Mouse (Mus musculus) lung, adult 2 months (tissue): ENCODE data around the gene Nudt14. TPM values are rescaled to one million over a fixed set of nuclear protein-coding genes. Genes with fewer than 3 reads are reported as not detected.

Source experiments
- DNase-seq: peaks from one replicate; pipeline ENCODE4 v3.0.0; 2022
- H3K4me1 ChIP-seq: fragments of 200-500 bp; 2 replicates; pipeline ENCODE4 v1.6.1; 2011; ENCODE audit warnings: low read length; ENCODE audit not compliant: control insufficient read depth, insufficient read depth
- H3K4me3 ChIP-seq: fragments of 200-500 bp; replicated peaks from 2 replicates; pipeline ENCODE3; 2011; ENCODE audit warnings: low read depth, mild to moderate bottlenecking, control low read depth, low read length; ENCODE audit errors: extremely low read depth
- CTCF ChIP-seq: fragments of 200-500 bp; IDR thresholded peaks from 2 replicates; pipeline ENCODE4 v1.5.1; 2011; ENCODE audit warnings: mild to moderate bottlenecking, low read length, control low read depth; ENCODE audit not compliant: insufficient read depth
- POLR2A ChIP-seq: fragments of 200-500 bp; IDR thresholded peaks from 2 replicates; pipeline ENCODE4 v1.6.1; 2011; ENCODE audit warnings: low read depth, mild to moderate bottlenecking, control low read depth, low read length, borderline replicate concordance; ENCODE audit errors: extremely low read depth
- whole genome bisulfite sequencing: fragments of 180-500 bp; shearing (Covaris S2); methylation state at CpG from one replicate; pipeline ENCODE4 v1.1.7; 2018; 5-methylcytosine and 5-hydroxymethylcytosine counted together
- polyA plus RNA-seq: library from polyadenylated mRNA; depleted of rRNA; stranded (reverse); fragments of >200 nt; gene quantifications from 2 replicates; pipeline ENCODE4 v1.2.3, GENCODE M21; 2012

Nudt14 gene
- polyA plus RNA-seq, 1 experiment: 43.4 TPM

- 88% methylated on average over 6 of the region's 6 CpGs for WGBS
- DNase-seq: no peak
- TF ChIP-seq POLR2A (no peak), CTCF (no peak)
- no peaks in the 10 kb centered on the region for H3K4me1 ChIP-seq
- no peak overlapping the region for H3K4me3 ChIP-seq
Measured at GRCm38 (mm10) chr12:112969616-112970015, 27.7 kb upstream of the Nudt14 start.

GRCm38 (mm10) chr12:112968943-112969342, 27.0 kb upstream of the Nudt14 start:
- no peak for TF ChIP-seq CTCF
- TF ChIP-seq POLR2A: no peak
- Histone ChIP-seq H3K4me1 (no peaks in the 10 kb centered on the region), H3K4me3 (no peak overlapping the region)
- no peak for DNase-seq
- WGBS: 75% methylated on average over 8 of the region's 8 CpGs

- DNase-seq: no peak
- no peak for TF ChIP-seq POLR2A
- TF ChIP-seq CTCF: no peak
- 92% methylated on average over 13 of the region's 13 CpGs for WGBS
- H3K4me3 ChIP-seq: no peak overlapping the region
- H3K4me1 ChIP-seq: no peaks in the 10 kb centered on the region
Measured at GRCm38 (mm10) chr12:112965783-112966182, 23.9 kb upstream of the Nudt14 start.

- TF ChIP-seq POLR2A (no peak), CTCF (no peak)
- H3K4me3 ChIP-seq: no peak overlapping the region
- DNase-seq: no peak
- 54% methylated on average over 5 of the region's 5 CpGs for WGBS
- no peaks in the 10 kb centered on the region for H3K4me1 ChIP-seq
Measured at GRCm38 (mm10) chr12:112961872-112962271, 19.9 kb upstream of the Nudt14 start.

- TF ChIP-seq CTCF (no peak), POLR2A (no peak)
- WGBS: 68% methylated on average over 7 of the region's 7 CpGs
Measured at GRCm38 (mm10) chr12:112961428-112961827, 19.5 kb upstream of the Nudt14 start.

GRCm38 (mm10) chr12:112959421-112959820, 17.5 kb upstream of the Nudt14 start:
- 73% methylated on average over 8 of the region's 8 CpGs for WGBS
- H3K4me3 ChIP-seq: no peak overlapping the region
- no peaks in the 10 kb centered on the region for H3K4me1 ChIP-seq
- no peak for TF ChIP-seq CTCF
- TF ChIP-seq POLR2A: no peak
- DNase-seq: no peak

More at GRCm38 (mm10) chr12:112961428-112961827, 19.5 kb upstream of the Nudt14 start:
- no peak for DNase-seq
- H3K4me3 ChIP-seq: no peak overlapping the region
- H3K4me1 ChIP-seq: no peaks in the 10 kb centered on the region

- peak; percentile 43 for DNase-seq
- Histone ChIP-seq H3K4me1 (peaks cover 2% of the 10 kb centered on the region; the same call in 1 of the 2 replicates), H3K4me3 (no peak overlapping the region)
- TF ChIP-seq POLR2A (no peak), CTCF (peak; percentile 73)
- WGBS: 29% methylated on average over 4 of the region's 4 CpGs
Measured at GRCm38 (mm10) chr12:112958303-112958702, 16.4 kb upstream of the Nudt14 start.

GRCm38 (mm10) chr12:112955800-112956199, 13.9 kb upstream of the Nudt14 start:
- TF ChIP-seq CTCF (peak; percentile 98), POLR2A (no peak)
- peak; percentile 80 for DNase-seq
- peaks cover 19% of the 10 kb centered on the region for H3K4me1 ChIP-seq
- WGBS: 36% methylated on average over 4 of the region's 4 CpGs
- no peak overlapping the region for H3K4me3 ChIP-seq

- no peak for DNase-seq
- TF ChIP-seq CTCF (no peak), POLR2A (no peak)
- Histone ChIP-seq H3K4me1 (peaks cover 24% of the 10 kb centered on the region), H3K4me3 (no peak overlapping the region)
- WGBS: 44% methylated on average over 3 of the region's 3 CpGs
Measured at GRCm38 (mm10) chr12:112952926-112953565, 11.1 kb upstream of the Nudt14 start.

- H3K4me3 ChIP-seq: no peak overlapping the region
- 11% methylated on average over 8 of the region's 8 CpGs for WGBS
- no peak for TF ChIP-seq POLR2A
- TF ChIP-seq CTCF: no peak
- H3K4me1 ChIP-seq: peaks cover 24% of the 10 kb centered on the region
- peak; percentile 62 for DNase-seq
Measured at GRCm38 (mm10) chr12:112952433-112952832, 10.5 kb upstream of the Nudt14 start.
